10 mouse cellular contexts compared by ENCODE assay signal in genomic region chr5:50002269-50002668, GRCm38 (mm10). TPM values are rescaled to one million over a fixed set of nuclear protein-coding genes. Genes with fewer than 3 reads are reported as not detected.
DNase-seq lines count a peak whose midpoint lies in the region; ATAC-seq and TF ChIP-seq lines count a peak whose summit lies in the region.
"Had no signal": no experiment of that assay in that cellular context is flagged by ENCODE, and none has a peak within 500 bp of the region (broad histone marks: within the 10 kb centered on the region; RNA-seq: fewer than 3 reads in every experiment).

No protein-coding gene starts in this region.

- no peak overlapping the region for H3K27ac ChIP-seq in hindbrain, postnatal 0 days
- H3K27ac ChIP-seq in hindbrain, embryonic 12.5 days, result no peak overlapping the region
- no peak overlapping the region for H3K27ac ChIP-seq in embryonic facial prominence, embryonic 11.5 days (replicated peaks; ENCODE audit: low read depth, low read length)
- H3K27ac ChIP-seq: midbrain, embryonic 12.5 days had no signal

- no peak for DNase-seq in hindbrain, postnatal 0 days (ENCODE audit: low spot score)
- DNase-seq in NIH3T3 (ENCODE audit: low read depth), result peak; percentile 31
- DNase-seq in embryonic facial prominence, embryonic 11.5 days (ENCODE audit: low spot score), result peak; percentile 48
- peak; percentile 28 for DNase-seq in lung, postnatal 25 days (ENCODE audit: low spot score)
- DNase-seq in right cerebral cortex, adult 18-20 months, result no peak
- DNase-seq in adrenal gland, adult 18-20 months (ENCODE audit: low spot score in 2 of 2), result no peak

- no peak overlapping the region for H3K4me2 ChIP-seq in hindbrain, postnatal 0 days (ENCODE audit: low read depth, low read length)
- no peak overlapping the region for H3K4me2 ChIP-seq in hindbrain, embryonic 12.5 days (replicated peaks)
- H3K4me2 ChIP-seq in embryonic facial prominence, embryonic 11.5 days (ENCODE audit: low read depth, low read length), result no peak overlapping the region
- H3K4me2 ChIP-seq: midbrain, embryonic 12.5 days had no signal

- no peaks in the 10 kb centered on the region for H3K36me3 ChIP-seq in hindbrain, postnatal 0 days (ENCODE audit: insufficient read depth, low read length)
- peaks cover 14% of the 10 kb centered on the region; the same call in 1 of the 2 replicates for H3K36me3 ChIP-seq in hindbrain, embryonic 12.5 days
- H3K36me3 ChIP-seq in embryonic facial prominence, embryonic 11.5 days (replicated peaks; ENCODE audit: control insufficient read depth, insufficient read depth, low read depth, low read length), result no peaks in the 10 kb centered on the region

- TF ChIP-seq CTCF in hindbrain, postnatal 0 days (IDR thresholded peaks at IDR 0.05; ENCODE audit: low read depth), result peak; percentile 60

- 92% methylated on average over 6 of the region's 6 CpGs for WGBS in hindbrain, postnatal 0 days
- WGBS in hindbrain, embryonic 12.5 days, result 92% methylated on average over 6 of the region's 6 CpGs
- WGBS in embryonic facial prominence, embryonic 11.5 days, result 89% methylated on average over 6 of the region's 6 CpGs

- no peak overlapping the region for H3K4me3 ChIP-seq in hindbrain, postnatal 0 days (ENCODE audit: low read length)
- no peak overlapping the region for H3K4me3 ChIP-seq in hindbrain, embryonic 12.5 days
- H3K4me3 ChIP-seq in embryonic facial prominence, embryonic 11.5 days (ENCODE audit: low read depth, low read length), result no peak overlapping the region
- H3K4me3 ChIP-seq: midbrain, embryonic 12.5 days had no signal

- H3K4me1 ChIP-seq in hindbrain, postnatal 0 days (ENCODE audit: insufficient read depth, low read length), result no peaks in the 10 kb centered on the region
- no peaks in the 10 kb centered on the region for H3K4me1 ChIP-seq in hindbrain, embryonic 12.5 days
- H3K4me1 ChIP-seq in embryonic facial prominence, embryonic 11.5 days (ENCODE audit: control insufficient read depth, insufficient read depth, low read length), result no peaks in the 10 kb centered on the region
- H3K4me1 ChIP-seq: midbrain, embryonic 12.5 days had no signal

- no peak overlapping the region for H3K9ac ChIP-seq in hindbrain, postnatal 0 days (replicated peaks; ENCODE audit: low read length)
- no peak overlapping the region for H3K9ac ChIP-seq in hindbrain, embryonic 12.5 days
- H3K9ac ChIP-seq in embryonic facial prominence, embryonic 11.5 days (replicated peaks; ENCODE audit: low read length), result no peak overlapping the region
- H3K9ac ChIP-seq: midbrain, embryonic 12.5 days had no signal

- H3K9me3 ChIP-seq in hindbrain, postnatal 0 days (ENCODE audit: low read length), result no peaks in the 10 kb centered on the region
- no peaks in the 10 kb centered on the region for H3K9me3 ChIP-seq in hindbrain, embryonic 12.5 days (replicated peaks)
- no peaks in the 10 kb centered on the region for H3K9me3 ChIP-seq in embryonic facial prominence, embryonic 11.5 days (replicated peaks; ENCODE audit: control insufficient read depth, low read length)
- H3K9me3 ChIP-seq: midbrain, embryonic 12.5 days had no signal

- H3K27me3 ChIP-seq in hindbrain, postnatal 0 days (ENCODE audit: insufficient read depth, low read length), result no peaks in the 10 kb centered on the region
- H3K27me3 ChIP-seq in hindbrain, embryonic 12.5 days, result no peaks in the 10 kb centered on the region
- H3K27me3 ChIP-seq in embryonic facial prominence, embryonic 11.5 days (ENCODE audit: control insufficient read depth, insufficient read depth, low read length), result no peaks in the 10 kb centered on the region
- H3K27me3 ChIP-seq: midbrain, embryonic 12.5 days had no signal

- ATAC-seq in hindbrain, postnatal 0 days, result no peak
- no peak for ATAC-seq in hindbrain, embryonic 12.5 days (ENCODE audit: low FRiP score)
- ATAC-seq in embryonic facial prominence, embryonic 11.5 days (replicated peaks; ENCODE audit: insufficient number of reproducible peaks, low FRiP score, low TSS enrichment, low read depth), result no peak
- ATAC-seq in erythroblast, adult 5-6 weeks (replicated peaks; ENCODE audit: low FRiP score, poor library complexity, severe bottlenecking), result no peak
- ATAC-seq: inflammation-experienced regulatory T-cells, adult 6 months had no signal

RNA-seq across cellular contexts. Expression of gene Adgra3, which starts 56.5 kb away (rescaled TPM):
- total RNA-seq in hindbrain, postnatal 0 days (2014; rRNA removed), result 42.0 and 47.2 TPM in 2 replicates
- polyA plus RNA-seq in hindbrain, postnatal 0 days (2015; fragmentation: Nextera tagmentation; extraction: Ambion mirVana), result 10.9 and 11.4 TPM in 2 replicates
- 44.6 and 46.8 TPM in 2 replicates for polyA plus RNA-seq in hindbrain, embryonic 12.5 days (2016; fragmentation: Nextera tagmentation; extraction: Ambion mirVana)
- polyA plus RNA-seq in embryonic facial prominence, embryonic 11.5 days (2014; fragmentation: Nextera tagmentation; extraction: Ambion mirVana), result 45.6 and 47.4 TPM in 2 replicates
- 0.19 and 0.21 TPM in 2 replicates for total RNA-seq in erythroblast, adult 5-6 weeks (2015; ENCODE audit: low replicate concordance)
- 1.2 TPM in 1 of 2 replicates, not detected in the other for total RNA-seq in erythroblast, adult 5-6 weeks (2017; ENCODE audit: low replicate concordance)
- total RNA-seq in adrenal gland, adult 18-20 months (2021), result 10 to 100 TPM; 38.4 to 41.2 TPM
- polyA plus RNA-seq: inflammation-experienced regulatory T-cells, adult 6 months had no signal

Comparison
In these comparisons a context has a peak if more than half of its experiments do, and no peak if none do; other contexts are left out.
1. DNase-seq: peak in NIH3T3 (single experiment), embryonic facial prominence, embryonic 11.5 days (single experiment) and lung, postnatal 25 days (single experiment); none in hindbrain, postnatal 0 days (single experiment), right cerebral cortex, adult 18-20 months (single experiment) and adrenal gland, adult 18-20 months (0 of 2).
2. RNA of gene Adgra3, which starts 56.5 kb away (total RNA-seq): 42.0 to 47.2 TPM in hindbrain, postnatal 0 days and 38.4 to 41.2 TPM in adrenal gland, adult 18-20 months; 0.19 to 1.2 TPM in erythroblast, adult 5-6 weeks; every median in the first group is over 10 times any median in the second.